Mouse (Mus musculus) kidney, adult 18-20 months (tissue): ENCODE measurements at regions not wholly inside any gene's neighbourhood (a gene's known extent, or its start where the extent isn't known, plus 50 kb on each side); places are given as distances from the start of the nearest gene placed in this dataset.

ENCODE experiments used
- DNase-seq: peaks from one replicate; pipeline ENCODE4 v3.0.0; 2021

- no peak for DNase-seq
Measured at GRCm38 (mm10) chrX:12888708-12889481, 127.0 kb upstream of the Med14 start.

GRCm38 (mm10) chrX:12888010-12888707 lies 126.3 kb upstream of the Med14 start:
- DNase-seq = no peak

DNA sequence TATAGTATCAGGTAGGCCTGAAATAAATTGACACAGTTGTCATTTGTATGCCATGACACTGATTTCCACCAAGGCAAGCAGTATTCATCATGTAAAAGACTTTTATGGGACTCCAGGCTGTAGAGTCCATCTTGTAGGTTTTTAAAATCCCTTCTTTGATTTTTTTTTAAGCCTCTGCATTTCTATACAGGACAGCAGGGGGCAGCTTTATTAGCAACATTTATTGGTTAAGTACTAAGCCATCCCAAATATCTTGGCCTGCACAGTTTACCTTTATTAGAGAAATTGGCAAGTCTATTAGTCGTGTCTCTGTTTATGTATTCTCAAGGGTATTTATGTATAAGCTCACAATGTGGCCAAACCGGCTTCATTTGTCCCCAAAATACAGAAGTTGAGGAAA lies 125.6 kb upstream of the Med14 start:
- no peak for DNase-seq

DNA sequence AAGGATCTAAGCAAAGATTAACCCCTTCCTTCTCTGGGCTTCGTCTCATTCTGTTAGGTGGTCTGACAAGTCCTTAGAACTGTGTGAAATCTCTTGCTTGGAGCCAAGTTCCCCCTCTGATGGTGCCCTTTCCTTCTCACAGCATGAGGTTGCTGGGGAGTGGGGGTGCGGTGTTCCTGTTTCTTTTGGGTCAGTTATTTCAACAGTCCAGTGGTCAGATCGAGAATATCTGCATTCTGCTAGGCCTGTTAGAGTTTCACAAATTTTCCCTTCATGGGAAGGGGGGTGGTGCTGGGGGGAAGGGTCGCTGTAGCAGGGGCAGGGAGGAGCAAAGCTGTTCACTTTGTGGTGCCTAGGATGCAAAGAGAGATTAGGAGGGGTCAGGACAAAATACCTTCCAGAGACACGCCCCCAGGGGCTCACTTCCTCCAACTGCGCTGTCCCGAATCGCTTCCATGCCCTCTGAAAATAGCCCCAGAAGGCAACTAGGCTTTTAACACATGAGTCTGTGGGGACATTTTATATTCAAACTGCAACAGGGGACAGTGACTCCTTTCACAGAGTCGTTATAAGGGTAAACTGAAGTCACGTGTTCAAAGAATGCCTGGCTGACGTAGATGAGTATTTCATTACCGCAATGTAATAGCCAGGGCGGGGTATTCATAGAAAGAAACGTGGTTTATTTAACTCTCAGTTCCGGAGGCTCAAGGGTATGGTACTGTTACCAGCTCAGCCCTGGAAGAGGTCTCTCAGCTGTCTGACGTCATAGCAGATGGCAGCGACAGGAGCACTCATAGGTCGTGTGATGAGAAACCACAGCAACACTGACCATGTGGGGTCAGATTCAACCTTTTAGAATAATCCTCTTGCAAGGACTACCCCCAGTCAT lies 124.5 kb upstream of the Med14 start:
- DNase-seq = no peak

DNA sequence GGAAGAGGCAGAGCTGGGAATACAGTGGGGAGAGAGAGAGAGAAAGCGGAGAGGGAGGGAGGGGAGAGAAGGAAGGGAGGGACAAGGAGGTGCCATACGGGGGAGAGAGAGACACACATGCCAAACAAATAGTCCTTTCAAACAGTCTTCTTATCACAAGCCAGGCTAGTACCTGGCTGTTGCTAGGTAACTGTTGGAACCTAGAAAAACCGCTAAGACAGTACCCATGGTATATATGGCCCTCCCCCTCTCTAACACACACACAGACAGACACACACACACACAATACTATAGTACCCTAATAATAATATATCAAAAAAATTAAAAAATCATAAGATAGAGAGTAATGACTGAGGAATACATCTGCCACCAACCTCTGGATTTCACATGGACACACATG lies 117.4 kb upstream of the Med14 start:
- DNase-seq = no peak

GRCm38 (mm10) chrX:12877506-12877905 lies 115.6 kb upstream of the Med14 start:
- DNase-seq = no peak

- peak; percentile 72 for DNase-seq
Measured at GRCm38 (mm10) chrX:12873698-12874144, 111.8 kb upstream of the Med14 start.

- no peak for DNase-seq
Measured at GRCm38 (mm10) chrX:12873230-12873629, 111.4 kb upstream of the Med14 start.

DNA sequence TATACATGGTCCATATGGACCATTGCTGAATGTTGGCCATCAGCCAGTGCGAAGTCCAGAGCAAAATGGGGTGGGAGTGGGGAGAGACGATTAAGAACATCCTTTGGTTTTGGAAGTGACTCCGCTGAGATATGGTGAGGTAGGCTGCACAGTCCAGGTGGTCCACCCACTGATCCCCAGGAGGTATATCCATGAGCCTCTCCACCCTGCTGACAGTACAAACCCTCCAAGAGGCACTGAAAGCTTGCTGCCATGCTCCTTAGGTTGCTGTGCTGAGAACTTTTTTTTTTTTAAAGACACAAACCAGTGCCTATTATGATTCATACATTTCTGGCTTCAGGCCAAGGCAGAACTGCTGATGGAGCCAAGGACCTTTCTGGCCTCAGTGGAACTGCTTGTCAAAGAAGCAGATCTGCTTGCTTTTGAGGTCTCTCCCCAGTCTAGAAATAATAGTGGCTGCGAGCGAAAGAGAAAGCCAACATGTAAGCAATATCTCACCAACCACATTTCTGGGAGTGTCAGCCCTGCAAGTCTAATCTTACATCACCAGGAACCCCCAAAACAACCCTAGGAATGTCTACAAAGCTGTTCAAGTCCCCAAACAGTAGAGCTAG lies 105.1 kb upstream of the Med14 start:
- DNase-seq = no peak

DNA sequence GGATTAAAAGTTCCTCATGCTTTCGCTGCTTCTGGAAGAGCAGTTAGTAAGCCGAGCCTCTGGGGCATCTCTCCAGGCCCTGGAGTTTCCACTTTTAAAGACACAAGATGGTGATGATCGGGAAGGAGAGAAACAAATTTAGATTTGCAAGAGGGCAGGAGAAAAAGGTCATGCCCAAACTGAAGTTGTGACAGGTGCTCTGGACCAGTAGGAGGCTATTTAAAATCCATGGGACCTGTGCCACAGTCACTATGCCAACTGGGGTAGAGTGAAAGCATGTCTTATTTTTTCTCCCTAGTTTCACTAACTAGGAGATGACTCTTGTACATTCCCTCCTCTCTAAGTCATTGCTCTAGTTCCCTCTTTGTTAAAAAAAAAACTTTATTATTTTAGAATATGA lies 104.3 kb upstream of the Med14 start:
- DNase-seq = no peak

GRCm38 (mm10) chrX:12860168-12860567 lies 98.3 kb upstream of the Med14 start:
- DNase-seq = peak; percentile 16

DNA sequence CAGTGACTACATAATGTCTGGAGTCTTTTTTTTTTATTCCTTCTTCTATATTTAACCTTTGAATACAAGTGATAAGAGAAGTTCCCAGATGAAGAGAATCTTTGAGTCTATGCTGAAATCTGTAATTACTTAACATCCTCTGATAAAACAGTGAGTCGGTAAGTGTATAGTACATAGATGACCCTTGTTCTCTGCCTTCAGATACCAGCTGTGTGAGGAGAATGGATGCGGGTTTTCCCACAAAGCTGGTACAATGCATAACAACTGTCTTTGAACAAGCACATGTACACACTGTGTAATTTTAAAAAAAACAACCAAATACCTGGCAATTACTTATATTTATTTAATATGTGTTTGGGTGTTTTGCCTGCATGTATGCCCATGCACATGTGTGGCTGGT lies 96.9 kb upstream of the Med14 start:
- no peak for DNase-seq

DNA sequence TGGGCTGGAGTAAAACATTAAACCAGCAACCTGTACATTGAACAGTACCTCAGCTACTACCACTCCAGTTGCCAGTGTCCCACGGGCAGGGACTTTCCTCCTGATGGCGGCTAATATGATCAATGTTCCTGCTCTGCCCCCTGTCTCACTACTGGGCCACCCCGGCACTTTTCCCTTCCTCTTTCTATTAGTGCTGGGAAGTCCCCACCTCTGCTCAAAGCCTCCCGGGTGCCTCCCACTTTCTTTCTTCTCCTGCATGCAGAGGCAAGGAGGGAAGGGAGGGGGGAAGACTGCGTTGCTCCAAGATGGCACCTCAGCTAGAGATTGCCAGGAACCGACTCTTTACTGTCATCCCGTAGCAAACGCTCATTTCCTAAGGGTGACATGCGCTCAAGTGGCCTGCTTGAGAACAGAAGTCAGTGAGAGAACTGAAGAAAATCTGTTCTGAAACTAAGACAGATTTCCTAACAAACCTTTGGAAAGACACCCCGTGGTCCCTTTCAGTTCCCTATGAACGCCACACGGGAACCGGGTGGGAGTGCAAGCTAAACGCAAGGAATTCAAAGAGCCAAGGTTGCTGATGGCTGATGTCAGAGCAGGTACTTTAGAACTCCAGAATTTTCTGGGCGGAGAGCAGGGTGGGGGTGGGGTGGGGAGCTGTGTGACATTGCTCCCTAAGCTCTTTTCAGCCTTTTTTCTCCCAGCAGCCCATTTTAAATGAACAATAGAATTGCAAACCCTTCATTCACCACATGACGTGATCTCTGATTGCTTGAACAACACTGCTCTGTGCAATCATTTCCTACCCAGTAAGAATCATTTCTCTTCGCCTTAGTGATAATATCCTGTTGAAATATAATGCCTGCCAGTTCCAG lies 96.2 kb upstream of the Med14 start:
- peak; percentile 40 for DNase-seq

DNA sequence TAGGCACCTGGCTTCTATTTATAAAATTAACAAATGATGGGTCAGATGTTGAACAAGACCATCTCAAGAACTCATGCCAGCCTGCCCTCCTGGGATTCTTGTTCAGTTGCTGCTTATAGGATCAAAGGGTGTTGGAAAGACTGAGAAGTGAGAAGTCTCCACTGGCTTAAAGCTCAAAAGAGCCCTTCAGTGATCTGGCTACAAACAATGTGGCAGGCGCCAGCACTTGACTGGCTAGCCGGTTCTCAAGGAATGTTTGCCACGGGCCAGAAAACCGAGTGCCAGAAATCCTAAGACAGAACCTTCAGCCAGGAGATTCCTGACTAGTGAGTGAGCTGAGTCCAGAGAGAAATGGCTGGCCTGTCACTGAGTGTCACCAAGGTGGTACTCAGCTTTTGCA lies 93.6 kb upstream of the Med14 start:
- DNase-seq = peak; percentile 17

DNA sequence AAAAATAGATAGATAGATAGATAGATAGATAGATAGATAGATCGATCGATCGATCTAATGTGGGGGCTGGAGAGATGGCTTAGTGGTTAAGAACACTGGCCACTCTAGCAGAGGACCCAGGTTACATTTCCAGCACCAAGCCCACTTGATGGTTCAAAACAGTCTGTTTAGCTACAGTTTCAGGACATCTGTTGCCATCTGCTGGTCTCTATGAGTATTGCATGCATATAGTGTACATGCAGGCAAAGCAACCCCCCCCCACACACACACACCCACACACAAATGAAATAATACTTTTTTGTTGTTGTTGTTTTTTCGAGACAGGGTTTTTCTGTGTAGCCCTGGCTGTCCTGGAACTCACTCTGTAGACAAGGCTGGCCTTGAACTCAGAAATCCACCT lies 89.8 kb upstream of the Med14 start:
- DNase-seq = peak; percentile 19

- DNase-seq = no peak
Measured at GRCm38 (mm10) chrX:12844431-12844830, 82.6 kb upstream of the Med14 start.

- no peak for DNase-seq
Measured at GRCm38 (mm10) chrX:12841021-12841325, 79.1 kb upstream of the Med14 start.

- DNase-seq = peak; percentile 81
Measured at GRCm38 (mm10) chrX:12840160-12841020, 78.5 kb upstream of the Med14 start.

- peak; percentile 51 for DNase-seq
Measured at GRCm38 (mm10) chrX:12839406-12840159, 77.7 kb upstream of the Med14 start.

- DNase-seq = no peak
Measured at GRCm38 (mm10) chrX:12837821-12838220, 75.9 kb upstream of the Med14 start.
